Mouse (Mus musculus) testis, adult 2 months (tissue): ENCODE data around the gene Nrl.

ENCODE experiments used
- CTCF ChIP-seq: fragments of 200-500 bp; IDR thresholded peaks from 2 replicates; pipeline ENCODE4 v1.5.1; 2012; ENCODE audit warnings: low read depth, mild to moderate bottlenecking, inconsistent platforms, low read length, moderate library complexity; ENCODE audit not compliant: control insufficient read depth, insufficient read depth, insufficient replicate concordance
- POLR2A ChIP-seq: fragments of 200-500 bp; IDR thresholded peaks from 2 replicates; pipeline ENCODE4 v1.6.1; 2012; ENCODE audit warnings: low read depth, mild to moderate bottlenecking, inconsistent platforms, low read length, moderate library complexity; ENCODE audit not compliant: control insufficient read depth

DNA sequence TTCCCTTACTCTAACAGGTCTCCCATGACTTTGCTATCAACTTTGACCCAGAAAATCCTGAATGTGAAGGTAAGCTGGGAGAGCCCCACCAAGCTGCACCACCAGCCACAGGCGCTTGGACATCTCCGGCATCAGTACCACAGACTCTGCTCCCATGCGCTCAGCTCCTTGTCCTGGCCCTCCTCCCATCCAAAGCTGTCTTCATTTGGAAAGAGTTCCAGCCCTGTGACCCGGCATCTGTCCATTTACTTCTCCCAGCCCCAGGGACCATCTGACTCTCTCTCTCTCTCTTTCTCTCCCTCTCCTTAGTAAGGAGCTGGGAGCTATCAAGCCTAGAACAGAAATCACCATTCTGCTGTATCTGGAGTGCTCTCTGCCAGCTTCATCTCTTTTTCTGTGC lies 8.9 kb downstream of the Nrl start:
- no peak for TF ChIP-seq CTCF
- no peak for TF ChIP-seq POLR2A
